29 mouse cellular contexts compared by ENCODE assay signal in the genomic region with DNA sequence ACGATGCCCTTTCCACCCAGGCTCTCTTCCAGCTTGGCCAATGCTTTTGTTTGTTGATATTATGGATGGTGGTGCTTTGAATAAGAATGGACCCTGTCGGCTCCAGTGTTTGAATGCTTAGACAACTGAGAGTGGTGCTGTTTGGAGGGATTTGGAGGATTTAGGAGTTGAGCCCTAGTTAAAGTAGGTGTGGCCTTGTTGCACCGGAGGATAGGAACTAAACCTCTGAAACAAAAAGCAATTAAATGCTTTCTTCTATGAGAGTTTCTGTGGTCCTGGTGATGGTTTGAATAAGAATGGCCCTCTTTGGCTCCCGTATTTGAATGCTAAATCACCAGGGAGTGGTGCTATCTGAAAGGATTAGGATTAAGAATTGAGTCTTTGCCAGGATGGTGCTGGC.
"Had no signal": no experiment of that assay in that cellular context is flagged by ENCODE, and none has a peak within 500 bp of the region (broad histone marks: within the 10 kb centered on the region; RNA-seq: fewer than 3 reads in every experiment).

No protein-coding gene starts in this region.

- H3K27me3 ChIP-seq: heart, embryonic 13.5 days; heart, embryonic 15.5 days; hindbrain, embryonic 12.5 days; intestine, embryonic 15.5 days; limb, embryonic 12.5 days had no signal

- H3K36me3 ChIP-seq: heart, embryonic 13.5 days; heart, embryonic 15.5 days; hindbrain, embryonic 10.5 days; hindbrain, embryonic 12.5 days; intestine, embryonic 15.5 days; limb, embryonic 10.5 days; limb, embryonic 12.5 days; liver, embryonic 13.5 days; liver, embryonic 15.5 days had no signal

- H3K4me2 ChIP-seq: heart, embryonic 11.5 days; heart, embryonic 13.5 days; heart, embryonic 15.5 days; hindbrain, embryonic 12.5 days; hindbrain, embryonic 14.5 days; intestine, embryonic 15.5 days; limb, embryonic 12.5 days; liver, embryonic 11.5 days; liver, embryonic 13.5 days; liver, embryonic 15.5 days had no signal

- H3K4me3 ChIP-seq: heart, adult 2 months; heart, embryonic 13.5 days; heart, embryonic 15.5 days; hindbrain, embryonic 10.5 days; hindbrain, embryonic 12.5 days; intestine, embryonic 15.5 days; layer of hippocampus, adult 2 months; left cerebral cortex, adult 2 months; limb, embryonic 10.5 days; limb, embryonic 12.5 days; liver, embryonic 13.5 days; liver, embryonic 15.5 days had no signal

- H3K9ac ChIP-seq: heart, embryonic 13.5 days; heart, embryonic 15.5 days; hindbrain, embryonic 12.5 days; hindbrain, embryonic 14.5 days; intestine, embryonic 15.5 days; limb, embryonic 12.5 days; liver, embryonic 13.5 days; liver, embryonic 15.5 days had no signal

- ATAC-seq: hindbrain, embryonic 16.5 days; inflammation-experienced regulatory T-cells, adult 6 months; intestine, embryonic 15.5 days; intestine, postnatal 0 days had no signal

- H3K9me3 ChIP-seq: heart, embryonic 13.5 days; heart, embryonic 15.5 days; hindbrain, embryonic 10.5 days; hindbrain, embryonic 12.5 days; intestine, embryonic 15.5 days; limb, embryonic 10.5 days; limb, embryonic 12.5 days; liver, embryonic 13.5 days; liver, embryonic 15.5 days had no signal

- DNase-seq: gastrocnemius, postnatal 14 days; gastrocnemius, postnatal 36 days; heart, adult 11 months; heart, adult 2 months; heart, postnatal 14 days; heart, postnatal 4 days; kidney, adult 18-20 months; kidney, adult 8-10 months; kidney, postnatal 10 days; kidney, postnatal 25 days; kidney, postnatal 4 days; liver; liver, embryonic 13.5 days had no signal

- H3K4me1 ChIP-seq: liver, embryonic 15.5 days had no signal

- H3K27ac ChIP-seq: heart, adult 2 months; heart, embryonic 13.5 days; heart, embryonic 15.5 days; hindbrain, embryonic 10.5 days; hindbrain, embryonic 12.5 days; hindbrain, embryonic 14.5 days; intestine, embryonic 15.5 days; layer of hippocampus, adult 2 months; left cerebral cortex, adult 2 months; limb, embryonic 10.5 days; limb, embryonic 12.5 days; liver, embryonic 13.5 days; liver, embryonic 15.5 days had no signal
